Mouse (Mus musculus) stomach, embryonic 16.5 days (tissue): Measurements from ENCODE around the gene Fut11. TPM values are rescaled to one million over a fixed set of nuclear protein-coding genes. Genes with fewer than 3 reads are reported as not detected.
A peak's percentile ranks its signal among the peaks of the same experiment; 100 is the strongest.

ENCODE experiments used
- ATAC-seq: fragments of 200-750 bp; cut with Nextera tagmentation; 2 replicates; pipeline ENCODE4 v1.8.0; 2017; ENCODE audit warnings: moderate number of reproducible peaks, moderate TSS enrichment; ENCODE audit not compliant: insufficient read depth, low FRiP score
- H3K27ac ChIP-seq: fragments of 300-500 bp; sonication (generic); 2 replicates; pipeline ENCODE4 v1.5.1; 2014; ENCODE audit warnings: low read length
- H3K27me3 ChIP-seq: fragments of 300-500 bp; sonication (generic); 2 replicates; pipeline ENCODE4 v1.6.1; 2014; ENCODE audit warnings: low read length, control low read depth, mixed read lengths; ENCODE audit not compliant: control insufficient read depth, insufficient read depth
- H3K36me3 ChIP-seq: fragments of 300-500 bp; sonication (generic); 2 replicates; pipeline ENCODE4 v1.6.1; 2014; ENCODE audit warnings: low read length; ENCODE audit not compliant: control insufficient read depth, insufficient read depth
- H3K4me1 ChIP-seq: fragments of 300-500 bp; sonication (generic); 2 replicates; pipeline ENCODE4 v1.6.1; 2014; ENCODE audit warnings: low read length, control low read depth, mixed read lengths; ENCODE audit not compliant: control insufficient read depth, insufficient read depth
- H3K4me2 ChIP-seq: fragments of 300-500 bp; sonication (generic); 2 replicates; pipeline ENCODE4 v1.6.1; 2014; ENCODE audit warnings: low read depth, low read length, mixed read lengths
- H3K4me3 ChIP-seq: fragments of 300-500 bp; sonication (generic); replicated peaks from 2 replicates; pipeline ENCODE4 v1.5.1; 2014; ENCODE audit warnings: mild to moderate bottlenecking, low read length
- H3K9ac ChIP-seq: fragments of 300-500 bp; sonication (generic); 2 replicates; pipeline ENCODE4 v1.6.1; 2014; ENCODE audit warnings: low read length
- H3K9me3 ChIP-seq: fragments of 300-500 bp; sonication (generic); replicated peaks from 2 replicates; pipeline ENCODE4 v1.6.1; 2016; ENCODE audit warnings: low read length, control low read depth; ENCODE audit not compliant: control insufficient read depth
- WGBS: fragments of 180-500 bp; shearing (Covaris S2); extraction: QIAGEN DNeasy Blood & Tissue Kit; methylation state at CpG from one replicate; pipeline ENCODE4 v1.1.7; 2014; 5-methylcytosine and 5-hydroxymethylcytosine counted together
- polyA plus RNA-seq: library from polyadenylated mRNA; unstranded; fragments of >200 nt; fragmentation: Nextera tagmentation; extraction: Ambion mirVana; gene quantifications from 2 replicates; pipeline ENCODE4 v1.2.1, GENCODE M21; 2015

The Fut11 gene
- polyA plus RNA-seq, 1 experiment from 2014 or later, result 18.3 TPM

GRCm38 (mm10) chr14:20668154-20668810, 26.5 kb upstream of the Fut11 start, which contains the start of gene Synpo2l:
Gene Synpo2l, minus strand, starts transcription at chr14:20668354.
- no peak for ATAC-seq
- H3K36me3 ChIP-seq, result no peaks in the 10 kb centered on the region
- H3K4me3 ChIP-seq, result no peak within 1 kb of the TSS
- 78% methylated on average over 8 of the region's 8 CpGs for WGBS
- H3K9ac ChIP-seq, result no peak within 1 kb of the TSS
- peak within 1 kb of the TSS; percentile 62 for H3K27ac ChIP-seq
- no peaks in the 10 kb centered on the region for H3K27me3 ChIP-seq
- no peaks in the 10 kb centered on the region for H3K4me1 ChIP-seq
- H3K4me2 ChIP-seq, result no peak within 1 kb of the TSS
- H3K9me3 ChIP-seq, result no peaks in the 10 kb centered on the region

GRCm38 (mm10) chr14:20672990-20673389, 21.8 kb upstream of the Fut11 start:
- no peak for ATAC-seq
- Histone ChIP-seq H3K4me1 (peaks cover 13% of the 10 kb centered on the region), H3K4me3 (no peak overlapping the region), H3K36me3 (peaks cover 16% of the 10 kb centered on the region), H3K9ac (no peak overlapping the region), H3K27me3 (no peaks in the 10 kb centered on the region), H3K9me3 (no peaks in the 10 kb centered on the region), H3K4me2 (no peak overlapping the region), H3K27ac (no peak overlapping the region)
- WGBS, result 93% methylated on average over 2 of the region's 2 CpGs

GRCm38 (mm10) chr14:20673735-20674063, 21.1 kb upstream of the Fut11 start:
- Histone ChIP-seq H3K9me3 (no peaks in the 10 kb centered on the region), H3K9ac (peak overlapping the region; percentile 63), H3K36me3 (peaks cover 16% of the 10 kb centered on the region), H3K27me3 (no peaks in the 10 kb centered on the region), H3K27ac (peak overlapping the region; percentile 98), H3K4me1 (peaks cover 13% of the 10 kb centered on the region), H3K4me2 (peak overlapping the region; percentile 88), H3K4me3 (peak overlapping the region; percentile 97)
- ATAC-seq, result peak; percentile 61; the same call in 1 of the 2 replicates
- 7% methylated on average over 13 of the region's 13 CpGs for WGBS

GRCm38 (mm10) chr14:20674064-20674833, 20.5 kb upstream of the Fut11 start, which contains the start of gene Sec24c:
Gene Sec24c, plus strand, starts transcription at chr14:20674308.
- Histone ChIP-seq H3K9me3 (no peaks in the 10 kb centered on the region), H3K4me1 (peaks cover 13% of the 10 kb centered on the region), H3K9ac (peak within 1 kb of the TSS; percentile 95), H3K27me3 (no peaks in the 10 kb centered on the region), H3K4me3 (peak within 1 kb of the TSS; percentile 97), H3K36me3 (peaks cover 18% of the 10 kb centered on the region), H3K4me2 (peak within 1 kb of the TSS; percentile 94), H3K27ac (peak within 1 kb of the TSS; percentile 98)
- under 1% methylated on average over 43 of the region's 43 CpGs for WGBS
- peak; percentile 97 for ATAC-seq

GRCm38 (mm10) chr14:20677906-20678305, 16.9 kb upstream of the Fut11 start:
- Histone ChIP-seq H3K4me3 (no peak overlapping the region), H3K27ac (no peak overlapping the region), H3K9ac (no peak overlapping the region), H3K27me3 (no peaks in the 10 kb centered on the region), H3K9me3 (no peaks in the 10 kb centered on the region), H3K4me1 (peaks cover 13% of the 10 kb centered on the region), H3K36me3 (peaks cover 48% of the 10 kb centered on the region), H3K4me2 (no peak overlapping the region)
- no peak for ATAC-seq
- 89% methylated on average over 4 of the region's 4 CpGs for WGBS

GRCm38 (mm10) chr14:20681742-20682141, 13.0 kb upstream of the Fut11 start:
- Histone ChIP-seq H3K4me1 (no peaks in the 10 kb centered on the region), H3K4me3 (no peak overlapping the region)

GRCm38 (mm10) chr14:20682498-20682897, 12.3 kb upstream of the Fut11 start:
- no peaks in the 10 kb centered on the region for H3K27me3 ChIP-seq
- H3K27ac ChIP-seq, result no peak overlapping the region
- ATAC-seq, result peak; percentile 59; the same call in 1 of the 2 replicates
- no peak overlapping the region for H3K4me3 ChIP-seq
- no peaks in the 10 kb centered on the region for H3K4me1 ChIP-seq
- H3K9me3 ChIP-seq, result no peaks in the 10 kb centered on the region
- no peak overlapping the region for H3K9ac ChIP-seq
- H3K4me2 ChIP-seq, result no peak overlapping the region
- 71% methylated on average over 3 of the region's 3 CpGs for WGBS
- peaks cover 54% of the 10 kb centered on the region for H3K36me3 ChIP-seq

More at GRCm38 (mm10) chr14:20681742-20682141, 13.0 kb upstream of the Fut11 start:
- H3K27me3 ChIP-seq, result no peaks in the 10 kb centered on the region
- WGBS, result 83% methylated on average over 2 of the region's 2 CpGs
- H3K9ac ChIP-seq, result no peak overlapping the region
- H3K36me3 ChIP-seq, result peaks cover 59% of the 10 kb centered on the region
- no peak overlapping the region for H3K27ac ChIP-seq
- ATAC-seq, result no peak
- H3K9me3 ChIP-seq, result no peaks in the 10 kb centered on the region
- H3K4me2 ChIP-seq, result no peak overlapping the region

GRCm38 (mm10) chr14:20686576-20686975, 8.2 kb upstream of the Fut11 start:
- Histone ChIP-seq H3K4me1 (no peaks in the 10 kb centered on the region), H3K36me3 (peaks cover 60% of the 10 kb centered on the region), H3K9ac (no peak overlapping the region), H3K4me3 (no peak overlapping the region), H3K4me2 (no peak overlapping the region), H3K27ac (no peak overlapping the region), H3K9me3 (no peaks in the 10 kb centered on the region), H3K27me3 (no peaks in the 10 kb centered on the region)
- no peak for ATAC-seq
- WGBS, result 94% methylated on average over 3 of the region's 3 CpGs

GRCm38 (mm10) chr14:20689009-20689408, 5.8 kb upstream of the Fut11 start:
- Histone ChIP-seq H3K4me1 (no peaks in the 10 kb centered on the region), H3K9me3 (no peaks in the 10 kb centered on the region), H3K27ac (no peak overlapping the region), H3K36me3 (peaks cover 48% of the 10 kb centered on the region), H3K9ac (no peak overlapping the region), H3K27me3 (no peaks in the 10 kb centered on the region), H3K4me2 (no peak overlapping the region), H3K4me3 (no peak overlapping the region)
- no peak for ATAC-seq
- 86% methylated on average over 2 of the region's 2 CpGs for WGBS
